Mouse (Mus musculus) MEL (cell line): ENCODE data around the gene Sytl3.
"Not testable (repeated sequence)": the region's sequence is repeated elsewhere in the genome, so short reads cannot be mapped to it uniquely, and the experiment has no call there.

Experiments
- BHLHE40 ChIP-seq: IDR thresholded peaks from 2 replicates; pipeline ENCODE4 v1.6.1; 2012; ENCODE audit warnings: low read depth, mild to moderate bottlenecking, inconsistent platforms, low read length, improper control_type of control experiment, borderline replicate concordance
- CHD1 ChIP-seq: IDR thresholded peaks from 2 replicates; pipeline ENCODE4 v1.6.1; 2012; ENCODE audit warnings: low read depth, mild to moderate bottlenecking, inconsistent platforms, low read length, improper control_type of control experiment
- CTCF ChIP-seq, 3 experiments: IDR thresholded peaks in 2 of 3; conservative IDR thresholded peaks in 1 of 3; 2 replicates each; pipeline ENCODE4 v1.5.1; 2011 to 2012; ENCODE audit warnings: low read length in 3 of 3, low read depth in 2 of 3, mild to moderate bottlenecking in 2 of 3, improper control_type of control experiment in 1 of 3, inconsistent platforms in 1 of 3, mixed read lengths in 1 of 3, moderate library complexity in 1 of 3; ENCODE audit not compliant: control insufficient read depth in 1 of 3, insufficient read depth in 1 of 3, poor library complexity in 1 of 3, severe bottlenecking in 1 of 3
- EP300 ChIP-seq, 2 experiments: IDR thresholded peaks; 2 replicates each; pipeline ENCODE4 v1.6.1; 2011; ENCODE audit warnings: improper control_type of control experiment in 2 of 2, low read length in 2 of 2, low read depth in 1 of 2, mild to moderate bottlenecking in 1 of 2
- GATA1 ChIP-seq: IDR thresholded peaks from 2 replicates; pipeline ENCODE4 v1.6.1; 2011; ENCODE audit warnings: low read depth, low read length, improper control_type of control experiment
- MAX ChIP-seq: IDR thresholded peaks from 2 replicates; pipeline ENCODE4 v1.6.1; 2011; ENCODE audit warnings: low read length, improper control_type of control experiment
- MXI1 ChIP-seq: IDR thresholded peaks from 2 replicates; pipeline ENCODE4 v1.6.1; 2011; ENCODE audit warnings: mild to moderate bottlenecking, low read depth, low read length, improper control_type of control experiment
- MYC ChIP-seq: IDR thresholded peaks from 2 replicates; pipeline ENCODE4 v1.6.1; 2011; ENCODE audit warnings: low read depth, mild to moderate bottlenecking, low read length, improper control_type of control experiment, moderate library complexity
- POLR2A ChIP-seq, 2 experiments: IDR thresholded peaks; 2 replicates each; pipeline ENCODE4 v1.6.1; 2011 to 2012; ENCODE audit warnings: low read length in 2 of 2, mild to moderate bottlenecking in 2 of 2, control low read depth in 1 of 2, improper control_type of control experiment in 1 of 2, low read depth in 1 of 2, moderate library complexity in 1 of 2; ENCODE audit not compliant: control insufficient read depth in 1 of 2, insufficient read depth in 1 of 2, poor library complexity in 1 of 2
- TAL1 ChIP-seq: IDR thresholded peaks from 2 replicates; pipeline ENCODE4 v1.6.1; 2012; ENCODE audit warnings: mild to moderate bottlenecking, inconsistent platforms, low read length, moderate library complexity, mixed read lengths
- ZKSCAN1 ChIP-seq: IDR thresholded peaks from 2 replicates; pipeline ENCODE4 v1.6.1; 2012; ENCODE audit warnings: low read depth, mild to moderate bottlenecking, inconsistent platforms, low read length, improper control_type of control experiment, moderate library complexity
- ZMIZ1 ChIP-seq: IDR thresholded peaks from 2 replicates; pipeline ENCODE4 v1.6.1; 2012; ENCODE audit warnings: low read depth, mild to moderate bottlenecking, inconsistent platforms, low read length, improper control_type of control experiment, moderate library complexity
- ZNF384 ChIP-seq: IDR thresholded peaks from 2 replicates; pipeline ENCODE4 v1.6.1; 2012; ENCODE audit warnings: low read depth, mild to moderate bottlenecking, inconsistent platforms, low read length, improper control_type of control experiment

DNA sequence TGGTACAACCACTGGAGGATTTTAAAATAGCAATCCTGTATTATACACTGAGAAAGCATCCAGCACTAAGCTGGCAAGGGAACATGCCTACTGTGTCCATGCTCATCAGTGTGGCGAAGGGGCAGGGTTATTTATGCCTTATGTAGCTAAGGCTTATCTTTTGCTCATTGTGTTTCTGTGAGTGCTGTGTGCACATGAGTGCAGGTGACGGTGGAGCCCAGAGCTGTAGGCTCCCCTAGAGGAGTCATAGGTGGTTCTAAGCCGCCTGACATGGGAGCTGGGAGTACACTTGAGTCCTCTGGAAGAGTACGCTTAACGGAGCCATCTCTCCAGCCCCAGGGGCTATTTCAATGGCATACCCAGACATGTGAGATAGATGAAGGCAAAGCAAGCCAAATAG lies 39.6 kb upstream of the Sytl3 start:
- TF ChIP-seq CTCF (IDR thresholded peaks at IDR 0.05 in 2 of 3, conservative IDR thresholded peaks at IDR 0.05 in 1 of 3; ENCODE audit: control insufficient read depth in 1 of 3, insufficient read depth in 1 of 3, low read depth in 2 of 3, low read length in 3 of 3, poor library complexity in 1 of 3, severe bottlenecking in 1 of 3); MAX; ZKSCAN1; BHLHE40; GATA1; EP300 (IDR thresholded peaks at IDR 0.05; ENCODE audit: low read depth in 1 of 2, low read length in 2 of 2); TAL1; ZNF384; POLR2A (IDR thresholded peaks at IDR 0.05; ENCODE audit: control insufficient read depth in 1 of 2, insufficient read depth in 1 of 2, low read depth in 1 of 2, low read length in 2 of 2, poor library complexity in 1 of 2); CHD1; ZMIZ1; MYC; MXI1: not testable (repeated sequence)
